Mouse (Mus musculus) spleen, embryonic (tissue): ENCODE measurements at regions not wholly inside any gene's neighbourhood (a gene's known extent, or its start where the extent isn't known, plus 50 kb on each side); places are given as distances from the start of the nearest gene placed in this dataset.

ENCODE experiments used
- CTCF ChIA-PET: fragments of 350-600 bp; sonication (Branson Sonifier 250); formaldehyde crosslinking; loops from one replicate; lab custom pipeline; 2022; lab: Charles Lee

DNA sequence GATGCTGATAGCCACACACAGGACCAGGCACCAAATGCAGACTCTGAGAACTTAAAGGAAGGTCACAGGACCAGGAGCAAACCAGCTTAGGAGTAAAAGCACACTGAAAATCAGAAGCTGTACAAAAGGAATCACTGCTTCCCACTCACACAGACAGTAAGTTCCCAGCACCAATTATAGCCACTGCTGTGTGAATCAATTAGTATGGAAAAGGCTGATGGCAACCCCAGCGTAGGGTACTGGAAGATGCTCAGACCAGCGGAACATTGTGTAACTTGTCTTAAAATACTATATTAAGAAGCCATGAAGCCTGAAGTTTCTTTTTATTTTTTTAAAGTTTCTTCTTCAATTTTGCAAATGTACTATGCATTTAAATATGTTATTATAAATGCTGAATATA, 115.8 kb downstream of the Lnpk start:
- CTCF ChIA-PET = no interaction called here

DNA sequence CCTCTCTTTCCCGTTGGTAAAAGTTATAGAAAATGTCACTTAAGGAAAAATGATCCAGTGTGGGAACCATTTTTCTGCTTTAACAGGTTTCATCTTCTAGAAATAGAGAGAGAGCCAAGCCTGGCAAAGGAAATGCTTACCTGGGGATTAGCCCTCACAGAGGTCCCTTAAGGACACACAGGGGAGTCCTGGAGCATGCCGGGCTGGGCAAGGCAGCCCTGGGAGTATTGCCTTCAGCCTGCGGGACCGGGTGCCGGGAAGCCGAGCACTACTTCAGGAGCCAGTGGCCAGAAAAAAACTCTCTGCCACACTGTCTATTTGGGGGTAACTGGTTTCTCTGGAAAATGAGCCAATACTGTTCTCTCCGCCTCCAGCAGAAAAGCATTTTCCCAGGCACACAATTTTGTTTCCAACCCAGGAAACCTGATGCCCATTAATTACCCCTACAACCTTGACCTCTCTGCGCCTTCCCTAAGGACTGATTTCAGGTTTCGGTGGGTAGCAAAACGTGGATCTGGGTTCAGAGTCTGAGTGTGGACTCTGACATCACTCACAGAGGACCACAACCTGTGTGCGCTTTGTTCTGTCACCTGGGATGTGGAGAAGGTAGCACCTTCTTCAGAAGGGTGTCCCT, 117.9 kb downstream of the Lnpk start:
- CTCF ChIA-PET = no interaction called here

- CTCF ChIA-PET = no interaction called here
Measured at GRCm38 (mm10) chr2:74454431-74454830, 124.8 kb downstream of the Lnpk start.

DNA sequence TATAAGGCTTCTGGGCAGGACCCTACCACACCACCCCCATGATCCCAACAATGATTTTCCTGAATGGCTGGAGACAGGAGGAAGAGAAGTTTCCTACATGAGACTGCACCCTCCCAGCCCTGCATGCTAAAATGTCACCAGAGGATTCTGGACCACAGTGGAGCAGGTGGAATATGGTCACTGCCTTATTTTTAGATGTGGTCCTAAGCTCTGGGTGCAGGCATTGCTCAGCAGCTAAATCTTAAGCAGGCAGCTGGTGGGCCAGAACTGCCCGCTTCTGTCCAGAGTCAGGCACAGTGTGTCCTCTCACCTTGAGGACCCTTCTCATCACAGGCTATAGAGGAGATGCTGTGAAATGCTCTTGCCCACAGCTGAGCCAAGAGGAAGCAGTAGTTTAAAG, 126.6 kb downstream of the Lnpk start:
- CTCF ChIA-PET = no interaction called here

- CTCF ChIA-PET = no interaction called here
Measured at GRCm38 (mm10) chr2:74451578-74451977, 127.7 kb downstream of the Lnpk start.

DNA sequence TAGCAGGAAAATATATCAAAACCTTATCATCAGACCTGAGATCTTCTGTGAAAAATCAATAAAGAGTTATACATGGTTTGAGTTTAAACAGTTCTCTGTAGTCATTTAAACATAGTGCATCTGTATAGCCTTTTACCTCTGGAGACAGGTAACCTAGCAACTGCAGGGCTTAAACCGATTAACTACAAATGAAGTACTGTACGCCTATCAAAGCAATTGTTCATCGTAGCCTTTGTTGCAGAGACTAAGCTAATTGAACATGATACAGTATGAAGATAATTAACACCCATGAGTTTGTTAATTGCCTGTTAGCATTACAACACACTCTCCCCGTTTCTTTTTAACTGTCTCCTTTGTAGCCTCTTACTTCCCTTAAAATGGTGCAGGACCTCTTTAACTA, 128.2 kb downstream of the Lnpk start:
- CTCF ChIA-PET = no interaction called here

DNA sequence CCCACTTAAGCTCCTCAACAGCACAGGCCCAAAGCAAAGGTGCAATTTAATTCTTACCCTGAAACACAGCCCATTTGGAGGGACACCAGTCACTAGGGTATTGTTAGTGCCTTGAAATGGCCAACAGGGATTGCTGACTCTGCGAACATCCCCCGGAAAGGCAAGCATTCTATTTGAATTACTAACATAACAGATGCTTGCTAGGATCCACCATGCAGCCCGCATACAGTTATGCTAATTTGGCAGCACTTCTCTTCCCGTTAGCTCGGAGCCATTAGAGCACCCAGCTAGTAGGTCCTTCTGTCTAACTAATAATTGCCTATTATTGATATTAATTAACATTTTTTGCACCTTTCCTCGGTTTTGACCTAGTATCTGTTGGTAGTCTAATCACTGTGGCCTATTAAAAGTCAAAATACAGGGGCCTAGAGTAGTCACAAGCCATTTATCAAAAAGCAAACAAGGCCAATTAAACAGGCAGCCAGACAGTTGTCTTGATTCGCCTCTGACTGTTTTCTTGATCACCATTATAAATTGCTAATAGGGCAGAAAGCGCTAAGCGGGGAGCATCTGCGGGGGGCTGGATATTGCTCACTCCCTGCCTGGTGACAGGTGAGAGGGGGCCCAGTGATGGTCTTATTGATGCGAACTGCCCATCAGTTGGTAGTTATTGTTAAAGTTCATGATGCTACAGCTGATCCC, 129.0 kb downstream of the Lnpk start:
- CTCF ChIA-PET = no interaction called here

DNA sequence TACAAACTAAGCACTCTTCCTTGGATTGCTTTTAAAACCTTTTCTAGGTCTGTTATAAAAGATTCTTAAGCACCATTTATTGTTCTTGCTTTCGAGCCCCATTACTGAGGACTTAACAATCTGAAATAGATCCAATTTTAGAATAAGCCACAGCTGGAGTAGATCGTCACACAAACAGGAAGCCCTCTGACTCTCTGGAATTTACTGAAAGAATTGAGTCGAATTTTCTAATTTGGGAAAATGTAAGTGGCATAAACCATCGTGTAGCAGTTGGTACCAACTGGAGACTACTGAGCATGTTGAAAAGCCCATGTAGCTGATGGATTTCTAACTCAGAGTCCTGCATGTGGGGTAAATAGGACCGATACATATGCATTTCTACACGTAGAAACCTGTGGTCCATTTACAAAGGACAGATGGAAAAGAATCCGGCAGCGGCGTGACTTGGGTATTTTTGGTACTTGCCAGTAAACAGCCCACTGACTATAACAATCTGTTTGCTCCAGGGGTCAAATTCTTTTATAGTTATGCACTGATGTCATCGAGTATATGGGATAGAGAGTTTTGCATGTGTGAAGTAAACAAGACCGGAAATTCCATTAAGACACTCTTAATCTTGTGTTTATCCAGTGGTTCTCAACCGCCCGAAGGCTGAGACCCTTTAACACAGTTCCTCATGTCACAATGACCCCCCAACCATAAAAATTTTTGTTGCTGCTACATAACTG, 143.9 kb downstream of the Lnpk start:
- CTCF ChIA-PET = no interaction called here

DNA sequence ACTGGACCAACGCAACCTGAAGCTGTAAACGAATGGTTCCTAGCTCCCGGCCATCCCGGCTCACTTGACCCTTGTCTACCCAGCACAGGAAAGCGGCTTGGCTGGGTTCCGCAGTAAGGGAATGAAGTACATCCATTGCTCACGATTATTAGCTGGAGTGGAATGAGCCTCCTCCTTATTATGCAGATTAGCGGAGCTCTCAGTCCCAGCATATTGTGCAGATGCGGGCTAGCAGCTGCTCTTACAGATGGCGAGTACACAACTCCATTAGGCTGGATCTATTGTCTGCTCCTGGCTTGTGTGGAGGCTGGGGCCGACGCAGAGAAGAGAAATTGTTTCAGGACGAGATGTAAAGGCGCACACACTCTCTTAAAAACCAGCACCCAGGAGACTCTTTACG, 152.5 kb downstream of the Lnpk start:
- CTCF ChIA-PET = no interaction called here

GRCm38 (mm10) chr2:74424726-74425125, 154.5 kb downstream of the Lnpk start:
- CTCF ChIA-PET = no interaction called here

- CTCF ChIA-PET = no interaction called here
Measured at GRCm38 (mm10) chr2:74416097-74416496, 163.1 kb downstream of the Lnpk start.

- CTCF ChIA-PET = no interaction called here
Measured at GRCm38 (mm10) chr2:74414721-74415120, 164.5 kb downstream of the Lnpk start.

DNA sequence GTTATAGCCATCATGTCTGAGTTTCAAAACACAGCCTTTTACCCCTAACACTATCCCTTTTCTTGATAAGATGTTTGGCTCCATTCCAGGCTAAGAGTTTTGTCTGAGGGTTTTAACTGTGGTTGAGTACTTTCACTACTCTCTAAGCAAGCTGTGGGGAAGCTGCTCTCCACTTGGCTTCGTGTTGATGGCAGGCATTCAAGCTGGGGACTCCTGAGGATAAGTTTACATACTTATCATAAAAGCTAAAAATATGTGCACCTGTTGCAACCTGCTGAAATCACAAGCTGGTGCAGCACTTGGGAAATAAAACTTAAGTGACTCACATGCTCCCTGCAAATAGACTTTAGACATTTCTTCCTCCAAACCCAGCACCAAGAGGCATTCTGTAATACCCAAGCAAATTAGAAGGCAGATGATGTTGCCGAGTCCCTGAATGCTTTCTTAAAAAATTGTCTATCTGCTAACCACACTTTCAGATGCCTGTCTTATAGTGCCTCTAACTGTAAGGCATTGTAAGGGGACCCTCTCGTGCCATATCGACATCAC, 169.3 kb downstream of the Lnpk start:
- CTCF ChIA-PET = no interaction called here

GRCm38 (mm10) chr2:74404493-74404892, 174.7 kb downstream of the Lnpk start:
- CTCF ChIA-PET = no interaction called here

- CTCF ChIA-PET = no interaction called here
Measured at GRCm38 (mm10) chr2:74391064-74391463, 188.2 kb downstream of the Lnpk start.

- CTCF ChIA-PET = no interaction called here
Measured at GRCm38 (mm10) chr2:74388078-74388477, 191.2 kb downstream of the Lnpk start.

GRCm38 (mm10) chr2:74384918-74385317, 194.3 kb downstream of the Lnpk start:
- CTCF ChIA-PET = no interaction called here

- CTCF ChIA-PET = no interaction called here
Measured at GRCm38 (mm10) chr2:74380574-74381287, 198.5 kb downstream of the Lnpk start.

- CTCF ChIA-PET = no interaction called here
Measured at GRCm38 (mm10) chr2:74378709-74379108, 200.5 kb downstream of the Lnpk start.

DNA sequence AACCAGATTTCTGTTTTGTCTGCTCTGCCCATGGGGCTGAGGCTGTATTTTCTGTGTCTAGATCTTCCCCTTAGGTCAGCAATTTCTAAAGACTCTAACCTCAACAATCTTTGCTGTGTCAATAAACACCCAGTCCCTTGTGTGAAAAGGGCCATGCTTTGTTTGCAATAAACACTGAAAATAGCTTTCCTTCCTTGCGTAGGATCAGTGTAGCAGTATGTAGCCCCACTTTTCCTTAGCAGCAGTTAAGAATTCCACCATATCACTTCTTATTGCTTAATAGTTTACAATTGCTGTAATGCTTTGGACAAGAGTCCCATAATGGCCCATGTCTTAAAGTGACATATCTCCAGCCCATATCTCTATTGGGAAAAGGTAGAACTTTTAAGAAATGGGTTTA, 205.3 kb downstream of the Lnpk start:
- CTCF ChIA-PET = no interaction called here

- CTCF ChIA-PET = no interaction called here
Measured at GRCm38 (mm10) chr2:74373056-74373455, 206.2 kb downstream of the Lnpk start.

GRCm38 (mm10) chr2:74363255-74363654, 216.0 kb downstream of the Lnpk start:
- CTCF ChIA-PET = interaction anchor here (0.7 kb wide), 1 partner anchor 44 kb away, joined by 3 read pairs; no protein-coding TSS in a partner anchor
